Mouse (Mus musculus) B cell, adult (primary cell): ENCODE results near the gene Uspl1. TPM values are rescaled to one million over a fixed set of nuclear protein-coding genes. Genes with fewer than 3 reads are reported as not detected.

Experiments
- total RNA-seq: library from RNA; stranded (reverse); gene quantifications from 4 replicates; pipeline ENCODE4 v1.2.4, GENCODE M21; 2023; ENCODE audit not compliant: inconsistent age

The Uspl1 gene
- 86.4 to 96.0 TPM (median 91.1 TPM) in 4 replicates for total RNA-seq

GRCm38 (mm10) chr5:149184104-149184843 is at the start of gene Uspl1, which contains the start of gene Hmgb1:
TSS of gene Uspl1 (plus strand) at chr5:149184350.
TSS of gene Hmgb1 (minus strand) at chr5:149184489.

GRCm38 (mm10) chr5:149264405-149264804 is 80.3 kb downstream of the Uspl1 start, which contains the start of gene Alox5ap:
TSS of gene Alox5ap (plus strand) at chr5:149264767.

Other genes with a start within 250 kb of the Uspl1 start
- gene Gm42791, start 189.2 kb upstream of the Uspl1 start, total RNA-seq, result 1.3 to 7.3 TPM (median 2.7 TPM) in 3 of 4 replicates, not detected in the other
- 678 to 712 TPM (median 696 TPM) in 4 replicates for gene Hmgb1, start 139 bp downstream of the Uspl1 start, total RNA-seq
- gene Alox5ap, start 80.4 kb downstream of the Uspl1 start, total RNA-seq, result 63.6 to 70.6 TPM (median 69.5 TPM) in 4 replicates
- 0.19 TPM in 1 of 4 replicates, not detected in the others for gene Medag, start 227.4 kb downstream of the Uspl1 start, total RNA-seq